Mouse (Mus musculus) kidney, adult 18-20 months (tissue): ENCODE results near the gene Alpl.
A peak's percentile ranks its signal among the peaks of the same experiment; 100 is the strongest.

Source experiments
- DNase-seq: peaks from one replicate; pipeline ENCODE4 v3.0.0; 2021

Alpl gene

DNA sequence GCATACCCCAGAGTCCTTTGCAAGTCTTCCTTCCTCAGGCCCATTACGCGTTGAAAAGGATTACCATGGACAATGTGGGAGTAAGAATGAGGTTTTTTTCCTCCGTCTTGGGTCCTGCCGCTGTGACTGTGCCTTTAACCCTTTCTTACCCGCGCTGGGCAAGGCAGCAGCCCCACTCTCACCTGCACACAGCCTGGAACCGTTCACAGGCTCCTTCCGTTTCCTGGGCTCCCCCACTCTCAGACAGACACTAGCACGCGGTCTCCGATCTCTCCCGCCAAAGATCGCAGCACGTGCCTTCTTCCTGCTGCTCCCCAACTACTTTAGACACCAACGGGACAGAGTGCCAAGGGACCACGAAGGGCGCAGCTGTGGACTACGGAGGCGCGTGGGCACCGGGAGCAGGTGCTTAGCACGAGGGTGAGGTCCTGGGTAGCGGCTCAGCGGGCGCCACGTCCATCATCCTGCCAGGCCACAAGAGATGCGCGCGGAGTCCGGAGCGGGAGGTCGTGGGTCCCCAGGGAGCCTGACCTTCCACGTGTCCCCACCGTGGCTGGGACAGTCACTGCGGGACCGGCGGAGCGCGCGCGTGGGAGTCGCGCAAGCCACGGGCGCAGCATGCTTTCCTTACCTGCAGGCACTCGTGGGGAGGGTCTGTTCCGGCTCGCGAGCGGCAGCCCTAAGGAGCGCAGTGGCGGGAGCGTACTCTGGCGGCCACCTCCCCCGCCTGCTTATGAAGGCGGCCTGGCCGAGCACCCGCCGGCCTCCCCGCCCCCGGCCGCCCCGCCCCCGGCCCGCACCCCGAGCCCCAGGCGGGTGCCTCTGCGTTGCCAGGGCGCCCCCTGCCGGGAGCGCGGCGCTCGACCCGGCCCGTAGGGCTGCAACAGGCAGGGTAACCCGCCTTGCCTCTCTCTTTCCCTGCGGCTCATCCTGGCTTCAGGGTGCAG lies at the start of gene Alpl:
Gene Alpl (minus strand): TSS at position 774 of the 947 bp plus-strand sequence.
- DNase-seq: peak; percentile 86

DNA sequence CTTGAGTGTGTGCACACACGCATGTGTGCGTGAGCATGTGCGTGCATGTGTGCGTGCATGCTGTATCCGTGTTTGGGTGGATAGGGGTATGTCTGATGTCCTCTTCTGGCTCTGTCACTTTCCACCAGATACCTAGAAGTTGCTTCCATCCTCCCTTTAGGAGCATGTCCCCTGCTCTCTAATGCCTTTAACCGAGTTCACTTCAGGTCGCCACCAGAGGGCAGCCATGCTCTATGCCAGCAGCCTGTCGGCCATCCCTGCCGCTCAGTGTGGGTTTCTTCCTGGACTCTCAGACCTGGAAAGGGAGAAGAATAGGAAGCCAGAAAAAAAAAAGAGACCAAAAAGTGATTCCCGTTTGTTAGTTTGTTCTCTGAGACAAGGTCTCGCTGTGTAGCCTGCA lies 48.5 kb upstream of the Alpl start:
- DNase-seq: peak; percentile 80

DNA sequence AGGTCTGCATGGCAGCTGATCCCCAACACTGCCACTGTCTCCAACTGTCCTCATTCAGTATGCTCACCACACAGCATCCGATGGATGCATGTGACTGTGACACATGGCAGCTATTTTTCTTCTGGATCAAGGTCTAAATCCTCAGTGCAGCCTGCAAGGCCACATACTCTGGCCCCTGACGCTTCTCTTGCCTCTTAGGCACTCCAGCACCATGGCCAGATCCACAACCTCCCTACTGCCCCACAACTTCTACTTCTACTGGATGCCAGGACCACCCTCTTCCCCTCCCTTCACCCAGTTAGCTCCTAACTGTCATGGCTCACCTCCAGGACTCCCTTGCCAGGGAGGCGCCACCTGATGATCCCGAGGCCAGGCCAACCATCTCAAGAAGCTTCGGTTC lies 43.3 kb upstream of the Alpl start:
- DNase-seq: no peak

DNA sequence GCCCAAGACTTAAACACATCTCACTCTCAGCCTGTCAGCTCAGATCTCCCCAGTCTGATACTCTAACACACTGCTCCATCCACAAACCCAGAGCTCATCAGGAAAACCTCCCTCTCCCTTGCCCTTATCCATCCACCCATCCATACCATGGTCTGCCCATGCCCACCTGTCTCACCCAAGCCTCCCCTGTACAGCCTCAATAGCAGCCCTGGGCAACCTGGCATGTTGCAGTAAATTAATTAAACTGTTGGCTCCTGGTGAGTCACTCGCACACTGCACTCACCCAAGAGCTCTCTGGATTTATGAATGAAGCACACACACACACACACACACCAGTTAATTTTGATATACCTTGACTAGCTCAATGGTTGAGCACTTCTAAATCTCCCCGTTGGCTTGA lies 42.6 kb upstream of the Alpl start:
- no peak for DNase-seq

DNA sequence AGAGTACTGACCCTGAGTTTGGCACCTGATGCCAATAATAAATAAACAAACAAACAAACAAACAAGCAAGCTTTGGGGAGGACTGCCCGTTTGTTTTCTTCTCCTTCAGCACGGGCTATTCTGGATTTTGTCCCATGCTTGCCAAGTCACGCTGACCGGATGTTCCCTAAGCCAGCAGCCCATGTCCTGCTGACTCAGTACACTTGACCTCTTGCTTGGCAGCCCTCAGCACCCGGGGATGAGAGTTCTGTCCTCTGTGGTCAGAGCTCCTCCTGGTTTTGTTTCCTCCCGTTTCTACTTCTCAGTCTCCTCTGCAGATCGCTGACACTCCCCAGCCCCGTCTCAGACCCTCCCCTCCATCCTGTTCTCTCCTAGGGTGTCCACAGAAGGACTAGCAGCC lies 41.6 kb upstream of the Alpl start:
- DNase-seq: peak; percentile 78

DNA sequence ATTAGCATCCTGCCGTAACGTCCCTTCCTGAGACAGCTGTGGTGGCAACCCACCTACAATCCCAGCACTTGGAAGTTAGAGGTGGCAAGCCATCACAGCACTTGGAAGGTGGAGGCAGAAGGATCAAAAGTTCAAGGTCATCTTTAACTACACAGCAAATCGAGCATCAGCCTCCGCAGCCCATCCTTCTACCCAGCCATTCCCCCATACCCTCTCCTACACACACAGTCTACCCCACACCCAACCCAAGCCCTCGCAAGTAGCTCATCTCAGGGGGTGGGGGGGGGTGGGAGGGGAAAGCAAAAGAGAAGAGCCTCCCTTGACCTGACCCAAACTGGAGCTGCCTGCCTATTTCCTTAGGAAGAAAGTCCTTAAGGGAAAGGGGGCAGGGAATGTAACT lies 40.6 kb upstream of the Alpl start:
- no peak for DNase-seq

DNA sequence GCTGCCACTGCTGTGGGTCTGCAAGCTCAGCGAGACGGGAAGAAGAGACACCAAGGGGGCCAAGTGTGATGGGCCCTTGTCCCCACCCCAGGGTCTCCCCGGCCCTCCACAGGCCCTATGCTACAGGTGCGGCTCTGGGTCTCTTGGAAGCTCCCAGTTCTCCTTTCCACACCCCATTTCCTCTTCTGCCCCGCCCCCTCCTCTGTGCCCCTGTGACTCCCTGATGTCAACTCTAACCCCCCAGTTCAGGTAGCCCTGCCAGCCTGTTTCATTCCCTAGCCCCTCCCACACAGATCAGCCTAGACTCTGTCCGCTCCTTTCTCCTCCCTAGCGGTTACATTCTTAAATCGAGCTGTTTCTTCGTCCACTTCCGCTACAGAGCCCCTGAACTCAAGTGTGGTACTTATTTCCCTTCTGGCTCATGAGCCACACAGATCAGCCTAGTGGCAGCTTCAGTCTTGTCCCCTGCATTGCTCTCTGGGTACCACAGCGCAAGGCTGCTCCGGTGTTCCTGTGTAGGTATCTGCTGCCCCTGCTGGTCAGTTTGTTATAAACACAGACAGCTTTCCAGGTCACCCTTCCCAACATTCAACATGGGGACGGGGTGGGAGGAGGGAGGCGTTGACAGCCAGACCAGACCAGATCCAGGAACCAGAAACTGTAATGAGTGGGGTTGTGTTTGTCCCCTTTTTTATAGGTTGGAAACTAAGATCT lies 39.6 kb upstream of the Alpl start:
- DNase-seq: peak; percentile 83

DNA sequence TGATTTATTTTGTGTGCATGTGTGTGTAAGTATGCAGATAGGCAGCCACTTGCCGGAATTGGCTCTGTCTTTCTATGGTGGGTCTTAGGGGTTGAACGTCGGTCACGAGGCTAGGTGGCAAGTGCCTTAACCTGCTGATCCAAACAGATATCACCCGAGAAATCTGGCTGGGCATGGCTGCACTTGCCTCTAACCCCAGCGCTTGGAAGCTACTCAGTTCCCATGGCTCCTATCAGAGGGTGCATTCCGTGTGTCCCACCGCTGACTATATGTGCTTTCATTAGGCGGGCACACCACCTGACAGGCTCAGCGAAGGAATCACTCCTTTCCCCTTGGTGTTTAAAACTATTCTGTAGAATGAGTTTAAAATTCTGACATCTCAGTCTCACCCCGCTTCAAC lies 35.4 kb upstream of the Alpl start:
- DNase-seq: no peak

DNA sequence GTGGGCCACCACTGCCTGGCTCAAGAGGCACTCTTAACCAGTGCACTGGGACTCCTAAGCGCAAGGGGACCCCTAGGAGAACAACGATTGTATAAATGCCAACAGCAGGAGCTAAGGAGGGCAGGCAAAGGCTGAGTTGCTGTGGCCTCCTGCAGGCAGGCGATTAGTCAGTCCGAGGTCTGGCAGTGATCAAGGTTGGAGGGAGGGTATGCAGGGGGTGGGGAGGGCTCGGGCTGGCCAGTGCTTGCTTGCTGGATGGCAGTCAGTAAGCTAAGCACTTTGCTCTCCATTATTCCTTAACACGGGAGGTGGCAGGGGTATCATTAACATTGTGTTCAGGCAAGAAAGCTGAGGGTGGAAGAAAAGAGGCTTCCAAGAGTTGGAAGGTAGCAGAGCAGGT lies 34.2 kb upstream of the Alpl start:
- no peak for DNase-seq

DNA sequence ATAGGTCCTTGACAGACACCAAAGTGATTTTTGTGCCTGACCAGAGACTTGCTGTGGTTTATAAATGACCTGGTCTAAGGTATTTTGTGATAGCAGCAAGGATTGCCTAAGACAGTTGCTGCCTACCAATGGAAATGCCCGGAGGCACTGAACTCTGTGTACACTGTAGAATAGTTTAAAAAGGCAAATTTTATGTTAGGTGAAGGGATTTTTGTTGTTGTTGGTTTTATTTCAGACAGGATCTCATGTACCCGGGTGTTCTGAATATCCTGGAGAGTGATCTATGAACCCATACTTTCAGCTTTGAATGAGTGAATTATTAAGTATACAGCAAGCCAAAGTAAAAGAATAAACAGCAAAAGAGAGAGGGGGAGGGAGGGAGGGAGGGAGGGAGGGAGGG lies 28.7 kb upstream of the Alpl start:
- no peak for DNase-seq

DNA sequence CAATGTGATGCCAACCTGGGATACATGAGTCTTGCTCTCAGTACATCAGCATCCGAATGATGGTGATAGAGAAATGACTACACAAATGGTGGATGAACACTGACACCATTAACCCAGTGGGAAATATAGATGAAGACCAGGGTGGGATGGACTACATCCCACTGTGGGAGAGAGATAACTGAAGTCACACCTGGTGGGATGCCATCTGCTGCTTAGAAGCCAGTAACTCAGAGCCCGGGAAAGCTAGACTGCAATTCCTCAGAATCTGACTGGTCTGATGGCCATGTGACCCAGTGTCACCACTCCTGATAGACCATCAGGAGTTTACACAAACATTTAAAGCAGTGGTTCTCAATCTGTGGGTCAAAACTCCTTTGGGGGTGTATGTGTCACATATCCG lies 27.4 kb upstream of the Alpl start:
- no peak for DNase-seq

DNA sequence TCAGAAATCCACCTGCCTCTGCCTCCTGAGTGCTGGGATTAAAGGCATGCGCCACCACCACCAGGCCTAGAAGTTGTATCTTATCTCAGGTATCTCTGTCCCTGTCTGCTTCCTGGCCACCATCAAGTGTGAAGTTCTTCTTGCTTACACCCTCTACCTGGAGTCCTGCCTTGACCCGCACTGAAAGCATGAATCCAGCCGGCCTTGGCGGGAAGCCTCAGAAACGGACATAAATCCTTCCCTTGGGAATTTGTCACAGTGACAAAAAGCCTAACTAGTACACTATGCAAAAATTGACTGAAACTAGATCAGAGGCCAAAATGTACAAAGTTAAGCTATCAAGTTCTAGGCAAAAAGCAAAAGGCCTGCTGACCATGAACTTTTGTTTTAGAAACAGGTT lies 26.4 kb upstream of the Alpl start:
- no peak for DNase-seq

DNA sequence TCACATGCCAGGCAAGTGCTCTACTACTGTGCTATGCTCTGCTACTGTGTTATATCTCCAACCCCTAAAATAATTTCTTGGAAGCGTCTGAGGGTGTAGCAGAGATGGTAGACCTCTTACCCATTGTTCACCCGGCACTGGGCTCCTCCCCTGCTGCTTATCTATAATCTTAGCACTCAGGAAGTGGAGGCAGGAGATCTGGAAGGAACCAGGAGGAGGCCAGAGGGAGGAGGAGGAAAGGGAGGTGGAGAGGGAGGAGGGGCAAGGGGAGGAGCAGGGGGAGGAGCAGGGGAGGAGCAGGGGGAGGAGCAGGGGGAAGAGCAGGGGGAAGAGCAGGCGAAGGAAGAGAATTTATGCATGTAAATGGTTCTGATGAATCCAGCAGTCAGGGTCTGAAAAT lies 24.5 kb upstream of the Alpl start:
- no peak for DNase-seq

DNA sequence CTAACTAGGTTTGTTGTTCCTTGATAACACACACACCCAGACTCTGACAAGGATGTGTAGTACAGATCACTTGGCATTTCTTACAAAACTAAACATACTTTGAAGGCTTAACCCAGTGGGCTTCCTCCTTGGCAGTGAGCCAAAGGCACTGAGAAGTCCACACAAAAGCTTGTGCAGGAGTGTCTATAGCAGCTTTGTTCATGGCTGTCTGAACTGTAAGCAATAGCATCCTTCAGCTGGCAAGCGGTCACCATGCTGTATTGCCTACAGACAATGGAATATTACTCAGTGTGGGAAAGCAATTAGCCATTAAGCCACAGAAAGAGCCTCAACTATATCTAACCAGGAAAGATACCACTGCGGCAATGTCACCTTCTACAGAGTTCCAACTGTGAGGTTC lies 23.3 kb upstream of the Alpl start:
- no peak for DNase-seq

DNA sequence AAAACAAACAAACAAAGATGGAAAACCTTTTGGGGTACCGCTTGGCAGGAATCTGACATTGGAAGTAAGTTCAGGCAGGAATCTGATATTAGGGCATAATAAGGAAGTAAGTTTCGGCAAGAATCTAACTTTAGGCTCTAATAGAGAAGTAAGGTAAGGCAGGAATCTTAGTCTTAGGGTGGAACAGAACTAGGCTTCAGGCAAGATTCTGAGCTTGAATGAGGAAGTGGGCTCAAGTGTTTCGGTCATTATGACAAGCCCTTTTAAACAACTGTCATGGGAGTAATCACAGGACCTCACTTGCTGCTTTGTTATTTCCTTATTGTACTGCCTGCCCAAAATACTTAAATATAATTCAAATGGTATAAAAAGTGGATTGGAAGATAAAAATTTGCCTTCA lies 22.2 kb upstream of the Alpl start:
- no peak for DNase-seq

DNA sequence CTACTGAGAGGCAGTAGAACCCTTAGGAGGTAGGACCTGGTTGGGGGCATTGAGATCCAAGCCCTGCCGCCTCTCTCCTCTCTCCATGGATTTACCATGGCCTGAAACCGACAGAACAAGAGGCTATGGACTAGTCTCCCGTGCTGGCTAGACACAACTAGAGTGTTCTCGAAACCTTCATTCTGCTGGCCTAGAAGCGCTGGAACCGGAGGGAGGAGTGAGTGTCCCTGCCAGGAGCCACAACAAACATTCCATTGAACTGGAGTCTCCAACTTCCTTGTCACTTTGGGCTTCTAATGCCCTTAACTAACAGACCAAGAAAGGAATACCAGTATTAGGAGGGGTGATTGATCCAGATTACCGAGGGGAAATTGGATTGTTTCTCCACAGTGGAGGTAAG lies 20.0 kb upstream of the Alpl start:
- no peak for DNase-seq

DNA sequence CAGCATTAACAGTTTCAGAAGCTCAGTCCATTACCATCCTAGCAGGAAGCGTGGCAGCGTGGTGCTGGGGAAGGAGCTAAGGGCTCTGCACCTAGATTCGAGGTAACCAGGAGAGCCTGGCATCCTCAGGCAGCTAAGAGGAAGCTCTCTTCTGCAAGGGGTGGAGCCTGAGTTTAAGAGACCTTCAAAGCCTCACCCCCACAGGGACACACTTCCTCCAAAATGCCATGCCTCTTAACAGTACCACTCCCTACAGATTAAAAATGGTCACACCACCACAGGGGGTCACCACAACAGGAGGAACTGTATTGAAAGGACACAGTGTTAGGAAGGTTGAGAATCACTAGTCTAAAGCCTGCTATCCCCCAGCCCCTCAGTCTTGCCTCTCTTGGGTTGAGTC lies 19.3 kb upstream of the Alpl start:
- no peak for DNase-seq

DNA sequence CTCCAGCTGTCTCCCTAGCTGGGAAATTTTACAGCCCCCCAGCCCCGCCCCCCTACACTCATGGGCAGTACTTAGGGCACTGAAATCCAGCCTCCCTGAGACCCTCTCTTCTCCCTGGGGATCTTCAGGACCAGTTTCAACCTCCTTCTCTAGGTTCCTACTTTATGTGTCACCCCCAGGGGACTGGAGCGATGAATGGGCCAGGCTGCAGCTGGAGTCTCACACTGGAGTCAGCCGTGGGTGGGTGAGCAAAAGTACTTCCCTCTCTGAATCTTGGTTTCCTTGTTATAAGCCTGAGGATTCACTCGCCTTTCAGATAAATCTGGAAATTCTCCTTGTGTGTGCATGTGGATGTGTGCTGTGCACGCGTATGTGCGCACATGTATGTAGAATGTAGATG lies 18.0 kb upstream of the Alpl start:
- DNase-seq: no peak

DNA sequence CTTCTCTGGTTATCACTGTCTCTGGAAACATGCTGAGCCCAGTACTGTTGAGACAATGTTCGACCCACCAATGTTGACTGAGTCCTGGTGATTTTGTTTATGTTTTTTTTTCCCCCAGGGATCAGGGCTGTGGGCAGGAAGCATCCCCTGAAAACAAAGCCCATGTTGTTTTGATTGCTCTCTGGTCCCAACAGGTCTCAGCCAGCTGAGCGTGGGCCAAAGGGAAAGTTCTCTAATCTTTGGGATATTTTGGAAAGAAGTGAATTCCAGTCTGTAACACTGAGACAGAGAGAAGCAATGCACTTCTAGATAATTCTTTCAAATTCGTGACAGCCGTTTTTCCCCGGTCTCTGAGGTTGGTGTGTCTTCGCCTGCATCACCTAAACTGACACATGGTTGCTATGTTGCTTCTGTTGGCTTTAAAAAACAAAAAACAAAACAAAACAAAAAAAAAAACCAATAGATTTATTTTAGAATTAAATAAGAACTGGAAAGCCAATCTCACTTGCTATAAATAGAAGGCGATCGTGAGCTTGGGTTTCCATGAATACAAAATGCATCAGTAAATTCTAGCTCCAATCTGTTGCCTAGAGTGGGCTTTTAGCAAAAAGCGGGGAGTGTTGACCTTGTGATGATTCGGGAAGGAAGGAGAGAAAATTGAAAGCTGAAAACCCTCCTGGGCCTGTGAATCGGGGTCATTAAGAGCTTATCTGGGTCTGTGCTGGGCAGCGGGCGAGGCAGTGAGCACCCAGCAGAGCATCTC lies 16.9 kb upstream of the Alpl start:
- no peak for DNase-seq

DNA sequence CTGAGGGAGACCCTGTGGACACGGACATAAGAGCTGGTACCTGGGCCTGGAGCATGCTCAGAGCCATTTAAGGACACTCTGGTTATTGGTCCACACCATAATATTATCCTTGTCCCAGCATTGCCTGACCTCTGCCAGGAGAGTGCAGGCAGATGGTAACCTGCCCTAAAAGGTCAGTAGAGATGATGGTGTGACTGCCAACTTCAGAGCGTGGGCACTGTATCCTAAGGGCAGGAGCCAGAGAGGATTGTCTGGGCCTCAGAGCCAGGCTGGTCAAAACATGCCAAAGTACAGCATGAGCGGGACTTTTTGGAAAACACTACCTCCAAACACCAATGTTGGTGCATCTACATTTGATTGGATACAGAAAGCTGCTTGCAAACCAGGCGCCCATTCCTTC lies 13.8 kb upstream of the Alpl start:
- no peak for DNase-seq

DNA sequence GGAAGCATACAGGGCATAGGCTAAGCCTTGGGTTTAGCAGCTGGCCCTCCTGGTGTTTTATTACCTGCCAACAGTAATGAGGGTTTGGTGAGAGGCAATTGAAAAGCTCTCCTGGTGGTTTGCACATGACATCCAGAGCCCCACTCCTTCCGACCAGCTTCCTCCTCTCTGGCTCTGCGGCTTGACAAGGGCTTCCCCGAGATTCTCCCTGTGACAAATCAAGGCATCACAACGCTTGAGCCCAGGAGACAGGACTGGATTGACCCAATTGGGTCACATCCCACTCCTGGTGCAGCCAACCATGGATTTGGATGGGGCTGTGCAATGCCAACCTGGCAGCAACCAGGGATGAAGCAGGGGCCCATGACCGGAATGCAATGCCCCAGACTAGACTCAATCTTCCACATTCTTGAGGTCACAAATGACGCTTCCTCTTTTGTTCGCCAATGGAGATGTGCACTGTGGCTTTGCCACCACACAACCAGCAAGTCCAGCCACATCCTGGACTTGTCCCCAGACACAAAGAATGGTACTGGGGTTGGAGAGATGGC lies 11.2 kb upstream of the Alpl start:
- peak; percentile 38 for DNase-seq

DNA sequence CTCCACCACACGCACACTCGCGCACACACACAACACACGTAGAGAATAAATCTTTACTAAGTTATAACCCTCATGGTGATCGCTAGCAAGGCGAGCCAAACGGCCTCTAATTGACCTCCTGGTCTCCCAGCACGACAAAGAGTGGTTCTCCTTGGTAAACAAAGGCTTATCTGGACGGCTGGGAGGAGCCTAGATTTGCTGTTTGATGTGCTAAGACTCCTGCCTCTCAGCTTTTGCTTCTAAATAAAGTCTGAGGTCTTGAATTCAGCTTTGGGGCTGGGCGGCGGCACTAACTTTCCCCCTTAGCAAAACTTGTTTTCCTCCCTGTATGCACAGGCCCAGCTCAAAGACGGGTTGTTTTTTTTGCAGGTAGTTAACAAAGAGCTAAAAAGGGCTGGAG lies 5.0 kb upstream of the Alpl start:
- no peak for DNase-seq

DNA sequence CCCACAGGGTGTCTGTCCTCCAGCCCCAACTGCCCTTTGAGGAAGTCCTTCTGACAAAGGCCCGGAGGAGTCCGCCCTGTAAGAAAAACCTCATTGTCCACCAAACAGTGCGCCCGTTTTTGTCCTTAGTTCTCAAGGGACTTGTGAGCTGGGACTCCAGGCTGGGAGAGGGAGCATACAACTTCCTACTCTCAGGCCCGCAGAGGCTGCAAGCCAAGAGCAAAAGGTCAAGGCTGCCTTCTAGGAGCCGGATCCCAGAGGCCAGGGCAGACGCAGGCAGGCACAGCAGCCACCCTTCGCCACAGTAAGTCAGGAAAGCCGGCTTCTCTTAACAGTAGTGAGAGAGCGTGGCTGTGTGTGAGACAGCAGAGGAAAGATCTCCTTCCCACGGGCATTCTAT lies 4.1 kb upstream of the Alpl start:
- peak; percentile 35 for DNase-seq
